Mouse (Mus musculus): ENCODE data around the gene Trappc10. TPM values are rescaled to one million over a fixed set of nuclear protein-coding genes. Genes with fewer than 3 reads are reported as not detected.
A peak's percentile ranks its signal among the peaks of the same experiment; 100 is the strongest.

The Trappc10 gene
- polyA plus RNA-seq, 1 experiment from 2014 or later, result 9.3 TPM

GRCm38 (mm10) chr10:78279210-78279609 is 34.8 kb upstream of the Trappc10 start:
- H3K4me3 ChIP-seq, result no peak overlapping the region
- no peaks in the 10 kb centered on the region for H3K4me1 ChIP-seq
- WGBS, result 42% methylated on average over 8 of the region's 8 CpGs

GRCm38 (mm10) chr10:78277835-78278234 is 33.4 kb upstream of the Trappc10 start:
- Histone ChIP-seq H3K4me3 (no peak overlapping the region), H3K4me1 (peaks cover 5% of the 10 kb centered on the region), H3K9me3 (replicated peaks) (no peaks in the 10 kb centered on the region), H3K27ac (replicated peaks) (no peak overlapping the region), H3K36me3 (peaks cover 92% of the 10 kb centered on the region), H3K27me3 (ENCODE audit: low read depth, poor library complexity, severe bottlenecking) (no peaks in the 10 kb centered on the region)
- no peak for DNase-seq (ENCODE audit: low spot score)
- WGBS, result 78% methylated on average over 3 of the region's 3 CpGs

More at GRCm38 (mm10) chr10:78279210-78279609, 34.8 kb upstream of the Trappc10 start:
- H3K9me3 ChIP-seq (replicated peaks), result no peaks in the 10 kb centered on the region
- H3K36me3 ChIP-seq, result peaks cover 92% of the 10 kb centered on the region
- H3K27ac ChIP-seq (replicated peaks), result no peak overlapping the region
- H3K27me3 ChIP-seq (ENCODE audit: low read depth, poor library complexity, severe bottlenecking), result no peaks in the 10 kb centered on the region
- DNase-seq (ENCODE audit: low spot score), result peak; percentile 50

GRCm38 (mm10) chr10:78276242-78276641 is 31.8 kb upstream of the Trappc10 start:
- WGBS, result 95% methylated on average over 4 of the region's 4 CpGs
- H3K36me3 ChIP-seq, result peaks cover 89% of the 10 kb centered on the region
- H3K4me1 ChIP-seq, result peaks cover 9% of the 10 kb centered on the region
- H3K27me3 ChIP-seq (ENCODE audit: low read depth, poor library complexity, severe bottlenecking), result no peaks in the 10 kb centered on the region
- DNase-seq (ENCODE audit: low spot score), result no peak
- H3K4me3 ChIP-seq, result no peak overlapping the region
- H3K27ac ChIP-seq (replicated peaks), result no peak overlapping the region
- H3K9me3 ChIP-seq (replicated peaks), result no peaks in the 10 kb centered on the region

GRCm38 (mm10) chr10:78272932-78273331 is 28.5 kb upstream of the Trappc10 start:
- peaks cover 9% of the 10 kb centered on the region for H3K4me1 ChIP-seq
- 20% methylated on average over 9 of the region's 9 CpGs for WGBS
- no peaks in the 10 kb centered on the region for H3K27me3 ChIP-seq (ENCODE audit: low read depth, poor library complexity, severe bottlenecking)
- DNase-seq (ENCODE audit: low spot score), result no peak
- no peak overlapping the region for H3K4me3 ChIP-seq
- peaks cover 61% of the 10 kb centered on the region for H3K36me3 ChIP-seq
- H3K9me3 ChIP-seq (replicated peaks), result no peaks in the 10 kb centered on the region
- H3K27ac ChIP-seq (replicated peaks), result 0 out of 2 replicates have a peak overlapping the region, but pooled peaks have one; percentile 13

- 72% methylated on average over 3 of the region's 3 CpGs for WGBS
Observed at GRCm38 (mm10) chr10:78265881-78266280, 21.4 kb upstream of the Trappc10 start.

GRCm38 (mm10) chr10:78264735-78265134 is 20.3 kb upstream of the Trappc10 start:
- 83% methylated on average over 3 of the region's 3 CpGs for WGBS

More at GRCm38 (mm10) chr10:78265881-78266280, 21.4 kb upstream of the Trappc10 start:
- H3K9me3 ChIP-seq (replicated peaks), result no peaks in the 10 kb centered on the region
- 0 out of 2 replicates have a peak, but pooled peaks cover 1% of the 10 kb centered on the region for H3K36me3 ChIP-seq
- no peaks in the 10 kb centered on the region for H3K27me3 ChIP-seq (ENCODE audit: low read depth, poor library complexity, severe bottlenecking)
- DNase-seq (ENCODE audit: low spot score), result no peak
- no peak overlapping the region for H3K27ac ChIP-seq (replicated peaks)
- no peak overlapping the region for H3K4me3 ChIP-seq
- H3K4me1 ChIP-seq, result no peaks in the 10 kb centered on the region

GRCm38 (mm10) chr10:78260916-78261650 is 16.6 kb upstream of the Trappc10 start:
- H3K4me1 ChIP-seq, result no peaks in the 10 kb centered on the region
- 79% methylated on average over 7 of the region's 7 CpGs for WGBS
- no peak overlapping the region for H3K4me3 ChIP-seq
- H3K27ac ChIP-seq (replicated peaks), result no peak overlapping the region
- H3K36me3 ChIP-seq, result no peaks in the 10 kb centered on the region
- no peak for DNase-seq (ENCODE audit: low spot score)
- no peaks in the 10 kb centered on the region for H3K27me3 ChIP-seq (ENCODE audit: low read depth, poor library complexity, severe bottlenecking)
- no peaks in the 10 kb centered on the region for H3K9me3 ChIP-seq (replicated peaks)

More at GRCm38 (mm10) chr10:78264735-78265134, 20.3 kb upstream of the Trappc10 start:
- H3K4me1 ChIP-seq, result no peaks in the 10 kb centered on the region
- no peaks in the 10 kb centered on the region for H3K27me3 ChIP-seq (ENCODE audit: low read depth, poor library complexity, severe bottlenecking)
- H3K4me3 ChIP-seq, result no peak overlapping the region
- no peak overlapping the region for H3K27ac ChIP-seq (replicated peaks)
- no peaks in the 10 kb centered on the region for H3K36me3 ChIP-seq
- DNase-seq (ENCODE audit: low spot score), result no peak
- no peaks in the 10 kb centered on the region for H3K9me3 ChIP-seq (replicated peaks)

- Histone ChIP-seq H3K27me3 (ENCODE audit: low read depth, poor library complexity, severe bottlenecking) (no peaks in the 10 kb centered on the region), H3K4me1 (no peaks in the 10 kb centered on the region), H3K9me3 (replicated peaks) (no peaks in the 10 kb centered on the region), H3K36me3 (no peaks in the 10 kb centered on the region), H3K4me3 (no peak overlapping the region), H3K27ac (replicated peaks) (no peak overlapping the region)
- no peak for DNase-seq (ENCODE audit: low spot score)
- WGBS, result 38% methylated on average over 5 of the region's 5 CpGs
Observed at GRCm38 (mm10) chr10:78260322-78260721, 15.9 kb upstream of the Trappc10 start.

GRCm38 (mm10) chr10:78259702-78260101 is 15.3 kb upstream of the Trappc10 start:
- no peak for DNase-seq (ENCODE audit: low spot score)
- Histone ChIP-seq H3K4me1 (no peaks in the 10 kb centered on the region), H3K4me3 (no peak overlapping the region), H3K36me3 (no peaks in the 10 kb centered on the region), H3K27ac (replicated peaks) (no peak overlapping the region), H3K27me3 (ENCODE audit: low read depth, poor library complexity, severe bottlenecking) (no peaks in the 10 kb centered on the region), H3K9me3 (replicated peaks) (no peaks in the 10 kb centered on the region)
- WGBS, result 59% methylated on average over 6 of the region's 6 CpGs

GRCm38 (mm10) chr10:78259230-78259629 is 14.8 kb upstream of the Trappc10 start:
- no peak for DNase-seq (ENCODE audit: low spot score)
- Histone ChIP-seq H3K4me3 (no peak overlapping the region), H3K9me3 (replicated peaks) (no peaks in the 10 kb centered on the region), H3K27ac (replicated peaks) (no peak overlapping the region), H3K36me3 (no peaks in the 10 kb centered on the region), H3K27me3 (ENCODE audit: low read depth, poor library complexity, severe bottlenecking) (no peaks in the 10 kb centered on the region), H3K4me1 (no peaks in the 10 kb centered on the region)
- WGBS, result 82% methylated on average over 5 of the region's 5 CpGs

GRCm38 (mm10) chr10:78258142-78258675 is 13.8 kb upstream of the Trappc10 start:
- no peak for DNase-seq (ENCODE audit: low spot score)
- no peaks in the 10 kb centered on the region for H3K27me3 ChIP-seq (ENCODE audit: low read depth, poor library complexity, severe bottlenecking)
- no peaks in the 10 kb centered on the region for H3K36me3 ChIP-seq
- WGBS, result 85% methylated on average over 6 of the region's 6 CpGs
- no peak overlapping the region for H3K27ac ChIP-seq (replicated peaks)
- H3K4me3 ChIP-seq, result no peak overlapping the region
- H3K9me3 ChIP-seq (replicated peaks), result no peaks in the 10 kb centered on the region
- H3K4me1 ChIP-seq, result no peaks in the 10 kb centered on the region

- no peaks in the 10 kb centered on the region for H3K4me1 ChIP-seq
- no peak overlapping the region for H3K4me3 ChIP-seq
- H3K36me3 ChIP-seq, result no peaks in the 10 kb centered on the region
- H3K9me3 ChIP-seq (replicated peaks), result peaks cover 6% of the 10 kb centered on the region; the same call in 1 of the 2 replicates
- DNase-seq (ENCODE audit: low spot score), result no peak
- 84% methylated on average over 4 of the region's 4 CpGs for WGBS
- no peaks in the 10 kb centered on the region for H3K27me3 ChIP-seq (ENCODE audit: low read depth, poor library complexity, severe bottlenecking)
- H3K27ac ChIP-seq (replicated peaks), result no peak overlapping the region
Observed at GRCm38 (mm10) chr10:78255646-78256059, 11.2 kb upstream of the Trappc10 start.

GRCm38 (mm10) chr10:78247206-78247605 is 2.8 kb upstream of the Trappc10 start:
- WGBS, result 89% methylated on average over 3 of the region's 3 CpGs
- Histone ChIP-seq H3K27ac (replicated peaks) (no peak overlapping the region), H3K27me3 (ENCODE audit: low read depth, poor library complexity, severe bottlenecking) (peaks cover 6% of the 10 kb centered on the region; the same call in 1 of the 2 replicates), H3K4me1 (peaks cover 23% of the 10 kb centered on the region), H3K4me3 (no peak overlapping the region), H3K36me3 (no peaks in the 10 kb centered on the region), H3K9me3 (replicated peaks) (peaks cover 6% of the 10 kb centered on the region; the same call in 1 of the 2 replicates)
- no peak for DNase-seq (ENCODE audit: low spot score)

Data from midbrain, embryonic 10.5 days (tissue).